In the genomic region with DNA sequence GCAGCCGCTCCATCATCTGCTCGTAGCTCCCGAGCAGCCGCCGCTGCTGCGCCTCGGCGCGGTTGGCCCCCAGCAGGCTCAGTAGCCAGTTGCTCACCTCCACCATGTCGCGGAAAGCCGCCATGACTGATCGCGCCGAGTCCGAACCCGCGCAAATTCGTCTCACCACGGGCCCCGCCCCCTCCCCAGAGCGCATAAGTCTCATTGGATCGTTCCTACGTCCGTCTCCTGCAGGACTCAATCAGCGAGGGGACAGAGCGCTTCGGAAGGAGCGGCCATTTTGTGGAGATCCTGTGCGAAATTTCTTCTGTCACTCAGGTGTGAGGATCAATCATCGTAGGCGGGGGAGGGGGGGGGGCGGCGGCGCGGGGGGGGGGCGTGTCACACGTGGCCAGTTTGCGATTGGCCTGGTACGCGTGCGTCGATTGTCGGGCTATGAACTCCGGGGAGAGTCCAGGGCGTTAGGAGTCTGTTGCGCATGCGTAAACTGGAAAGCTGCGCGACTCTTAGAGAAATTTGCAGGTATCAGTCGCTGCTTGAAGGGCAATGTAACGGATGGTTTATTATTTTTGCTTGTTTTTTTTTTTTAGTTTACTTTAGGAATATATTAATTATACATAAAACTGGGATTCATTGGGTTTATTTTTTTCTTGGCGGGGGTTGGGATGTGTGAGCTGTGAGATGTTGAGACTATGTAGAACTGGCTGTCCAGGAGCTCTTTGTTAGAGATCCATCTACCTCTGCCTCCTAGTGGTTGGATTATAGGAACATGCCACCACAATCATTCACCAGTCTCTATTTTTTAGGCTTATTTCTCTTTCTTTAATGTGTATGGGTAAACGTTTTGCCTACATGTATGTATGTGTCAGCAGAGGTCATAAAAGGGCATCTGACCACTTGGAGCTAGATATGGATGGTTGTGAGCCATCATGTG, we compare ENCODE assay signal across 8 mouse cellular contexts. TPM values are rescaled to one million over a fixed set of nuclear protein-coding genes. Genes with fewer than 3 reads are reported as not detected.
A peak's percentile ranks its signal among the peaks of the same experiment; 100 is the strongest.
DNase-seq lines count a peak whose midpoint lies in the region; ATAC-seq lines count a peak whose summit lies in the region.

Gene Spc24, minus strand, starts transcription at position 149 of the 934 bp plus-strand sequence.

- DNase-seq in adipocyte (ENCODE audit: low spot score) = peak; percentile 97
- DNase-seq in embryo, embryonic 10 days (ENCODE audit: low spot score) = peak; percentile 98
- peak; percentile 91 for DNase-seq in gastrocnemius, postnatal 10 days
- DNase-seq in induced T-regulatory cell, adult 2 months (ENCODE audit: low read depth) = peak; percentile 99
- DNase-seq in left cerebral cortex, adult 9 months (ENCODE audit: low spot score in 2 of 2) = peak; percentile 84 to 96
- peak; percentile 90 for DNase-seq in right cerebral cortex, postnatal 14 days
- DNase-seq in urinary bladder, postnatal 36 days (ENCODE audit: low spot score in 2 of 2) = peak; percentile 92 to 95

- peak; percentile 94 for ATAC-seq in megakaryocyte progenitor cell, adult 5-6 weeks (replicated peaks; ENCODE audit: poor library complexity)

RNA-seq across cellular contexts. Expression of gene Spc24, which starts in this region (rescaled TPM):
- 1 to 10 TPM; 6.1 to 7.3 TPM for total RNA-seq in gastrocnemius, postnatal 10 days (2021)
- 43.2 and 50.1 TPM in 2 replicates for total RNA-seq in megakaryocyte progenitor cell, adult 5-6 weeks (2015)
- total RNA-seq in megakaryocyte progenitor cell, adult 5-6 weeks (2017) = 128 and 151 TPM in 2 replicates

Comparison
In these comparisons a context has a peak if more than half of its experiments do, and no peak if none do; other contexts are left out.
1. Peak in every context shown above with its lines: DNase-seq and ATAC-seq.
2. RNA of gene Spc24 (total RNA-seq): 43.2 to 151 TPM in megakaryocyte progenitor cell, adult 5-6 weeks; 6.1 to 7.3 TPM in gastrocnemius, postnatal 10 days; every median in the first group is over 4 times any median in the second.